Mouse (Mus musculus) cerebellum, adult 2 months (tissue): ENCODE measurements around the gene Olfr201. TPM values are rescaled to one million over a fixed set of nuclear protein-coding genes. Genes with fewer than 3 reads are reported as not detected.
"Not testable (repeated sequence)": the region's sequence is repeated elsewhere in the genome, so short reads cannot be mapped to it uniquely, and the experiment has no call there.

ENCODE experiments used
- DNase-seq, 2 experiments: peaks; one replicate each; pipeline ENCODE4 v3.0.0; 2021
- H3K27ac ChIP-seq: fragments of 200-500 bp; 2 replicates; pipeline ENCODE4 v1.5.1; 2012; ENCODE audit warnings: low read length, control low read depth, inconsistent platforms; ENCODE audit not compliant: insufficient read depth
- H3K27me3 ChIP-seq: fragments of 200-500 bp; 2 replicates; pipeline ENCODE4 v1.6.1; 2012; ENCODE audit warnings: inconsistent platforms, mild to moderate bottlenecking, low read length, moderate library complexity; ENCODE audit not compliant: control insufficient read depth, insufficient read depth
- H3K4me1 ChIP-seq: fragments of 200-500 bp; 2 replicates; pipeline ENCODE4 v1.6.1; 2011; ENCODE audit warnings: low read length; ENCODE audit not compliant: control insufficient read depth, insufficient read depth
- H3K4me3 ChIP-seq: fragments of 200-500 bp; replicated peaks from 2 replicates; pipeline ENCODE3; 2011; ENCODE audit warnings: mild to moderate bottlenecking, low read depth, low read length, control low read depth; ENCODE audit not compliant: insufficient read depth
- CTCF ChIP-seq: fragments of 200-500 bp; IDR thresholded peaks from 2 replicates; pipeline ENCODE4 v1.5.1; 2011; ENCODE audit warnings: low read depth, mild to moderate bottlenecking, control low read depth, low read length, moderate library complexity, borderline replicate concordance; ENCODE audit not compliant: insufficient read depth
- POLR2A ChIP-seq: fragments of 200-500 bp; IDR thresholded peaks from 2 replicates; pipeline ENCODE4 v1.6.1; 2011; ENCODE audit warnings: low read length, control low read depth, borderline replicate concordance; ENCODE audit not compliant: insufficient read depth
- WGBS: fragments of 180-500 bp; shearing (Covaris S2); methylation state at CpG from one replicate; pipeline ENCODE4 v1.1.7; 2018; 5-methylcytosine and 5-hydroxymethylcytosine counted together
- polyA plus RNA-seq: library from polyadenylated mRNA; depleted of rRNA; stranded (reverse); fragments of >200 nt; gene quantifications from 2 replicates; pipeline ENCODE4 v1.2.3, GENCODE M21; 2012; rRNA removed

Olfr201 gene
- not detected in 2 replicates for polyA plus RNA-seq

DNA sequence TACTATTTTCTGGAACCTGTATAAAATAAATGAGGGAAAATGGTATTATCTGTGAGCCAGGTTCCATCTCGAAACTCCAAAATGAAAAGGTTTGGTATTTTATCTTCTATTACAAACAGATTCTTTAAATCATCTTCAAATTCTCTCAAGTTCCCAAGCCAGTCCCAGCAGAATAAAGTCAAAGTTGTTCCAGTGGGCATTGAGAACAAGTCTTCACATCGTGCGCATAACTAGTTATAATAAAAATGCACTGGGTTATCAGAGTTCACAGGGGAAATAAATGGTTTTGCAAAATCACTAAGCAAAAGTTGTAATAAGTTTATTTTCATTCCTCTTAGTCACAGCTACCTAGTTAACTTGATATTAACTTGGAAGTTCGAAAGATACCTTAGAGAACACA lies at the start of gene Olfr201:
Olfr201 (minus strand) TSS at position 101 of the 400 bp plus-strand sequence.
- WGBS = 87% methylated on average over 4 of the region's 4 CpGs
- H3K4me3 ChIP-seq, H3K27ac ChIP-seq, DNase-seq, H3K27me3 ChIP-seq, H3K4me1 ChIP-seq: not testable (repeated sequence)

DNA sequence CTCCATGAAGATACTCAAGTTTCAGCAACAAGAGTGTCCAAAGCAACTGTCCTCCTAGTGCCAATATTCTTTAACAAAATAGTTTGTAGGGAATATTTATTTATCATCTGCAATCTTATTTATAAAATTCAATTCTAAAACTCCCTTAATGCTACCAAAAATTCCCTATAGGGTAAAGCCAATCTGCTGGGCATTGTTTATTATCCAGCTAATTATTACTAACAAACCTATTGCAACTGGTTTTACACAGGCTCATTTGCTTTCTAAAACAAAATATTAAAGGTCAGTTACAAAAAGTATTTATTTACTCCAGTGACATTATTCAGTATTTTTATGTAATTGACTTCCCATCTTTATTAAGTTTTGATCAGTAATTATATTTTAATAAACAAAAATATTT lies 45.7 kb upstream of the Olfr201 start, which contains the start of gene Olfr204:
Olfr204 (minus strand) TSS at position 101 of the 400 bp plus-strand sequence.
- TF ChIP-seq CTCF (no peak), POLR2A (no peak)
- Histone ChIP-seq H3K27me3 (no peaks in the 10 kb centered on the region), H3K4me3 (no peak within 1 kb of the TSS), H3K4me1 (no peaks in the 10 kb centered on the region), H3K27ac (no peak within 1 kb of the TSS)
- DNase-seq = no peak

DNA sequence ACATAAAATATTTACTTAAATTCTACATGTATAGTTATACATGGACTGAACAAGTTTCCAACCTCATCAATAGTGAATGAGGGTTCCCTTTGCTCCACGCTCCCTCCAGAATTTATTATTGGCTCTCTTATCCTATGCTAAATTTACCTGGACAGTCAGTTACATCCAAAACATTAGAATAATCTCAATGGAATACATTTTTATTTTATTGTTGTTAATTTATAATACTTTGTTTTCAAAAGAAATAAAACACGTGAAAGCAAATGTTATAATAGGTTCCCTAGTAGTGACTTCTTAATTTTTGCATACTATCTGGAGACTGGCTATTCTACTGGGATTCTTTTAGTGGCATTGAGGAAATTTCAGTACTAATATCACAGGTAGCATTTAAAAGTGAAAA lies 26.1 kb upstream of the Olfr201 start, which contains the start of gene Olfr203:
Olfr203 (plus strand) TSS at position 301 of the 400 bp plus-strand sequence.
- Histone ChIP-seq H3K4me3 (no peak within 1 kb of the TSS), H3K27ac (no peak within 1 kb of the TSS), H3K4me1 (no peaks in the 10 kb centered on the region), H3K27me3 (no peaks in the 10 kb centered on the region)
- TF ChIP-seq POLR2A (no peak), CTCF (no peak)
- WGBS = 93% methylated on average over 2 of the region's 2 CpGs
- no peak for DNase-seq

DNA sequence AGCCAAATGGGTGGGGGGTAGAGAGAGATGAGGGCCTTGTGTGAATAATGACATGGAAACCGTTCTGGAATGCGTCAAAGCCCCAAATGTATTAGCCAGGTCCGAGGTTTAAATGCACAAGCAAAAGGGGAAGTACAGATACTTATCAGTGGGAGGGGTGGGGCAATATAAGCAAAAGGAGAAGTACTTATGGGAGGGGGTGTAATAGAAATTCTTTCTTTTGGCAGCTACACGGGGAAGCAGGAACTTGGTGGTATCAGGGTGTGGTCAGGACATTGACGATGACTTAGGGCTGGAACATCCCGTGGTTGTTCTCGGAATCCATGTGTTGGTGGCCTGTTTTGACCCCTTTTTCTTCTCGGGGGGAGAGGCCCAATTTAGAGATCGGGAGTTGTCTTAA lies 15.1 kb upstream of the Olfr201 start:
- not testable (repeated sequence) for H3K4me3 ChIP-seq, H3K27ac ChIP-seq, H3K4me1 ChIP-seq, DNase-seq, H3K27me3 ChIP-seq
- WGBS = 78% methylated on average over 9 of the region's 9 CpGs

DNA sequence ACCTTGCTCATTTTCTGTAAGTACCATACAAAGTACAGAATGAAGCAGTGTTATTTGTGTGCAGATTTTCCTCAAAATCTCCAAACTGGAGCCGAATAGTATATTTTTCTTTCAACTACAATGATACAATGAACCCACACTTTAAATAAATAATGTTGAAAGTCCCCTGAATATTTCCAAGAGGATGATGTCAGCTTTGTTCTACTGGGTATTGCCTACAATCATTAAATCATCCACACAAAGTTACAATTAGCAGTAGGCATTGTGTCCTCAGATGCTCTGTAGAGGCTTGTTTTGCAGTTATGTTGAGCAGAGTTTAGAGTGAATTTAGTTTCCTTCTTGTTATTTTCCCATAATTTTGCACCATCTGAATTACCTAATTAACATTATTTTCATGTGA lies 14.3 kb upstream of the Olfr201 start, which contains the start of gene Olfr202:
Olfr202 (minus strand) TSS at position 101 of the 400 bp plus-strand sequence.
- 87% methylated on average over 1 of the region's 1 CpGs for WGBS
- Histone ChIP-seq H3K4me3 (no peak within 1 kb of the TSS), H3K4me1 (no peaks in the 10 kb centered on the region), H3K27ac (no peak within 1 kb of the TSS), H3K27me3 (no peaks in the 10 kb centered on the region)
- TF ChIP-seq CTCF = no peak
- TF ChIP-seq POLR2A = no peak
- no peak for DNase-seq

DNA sequence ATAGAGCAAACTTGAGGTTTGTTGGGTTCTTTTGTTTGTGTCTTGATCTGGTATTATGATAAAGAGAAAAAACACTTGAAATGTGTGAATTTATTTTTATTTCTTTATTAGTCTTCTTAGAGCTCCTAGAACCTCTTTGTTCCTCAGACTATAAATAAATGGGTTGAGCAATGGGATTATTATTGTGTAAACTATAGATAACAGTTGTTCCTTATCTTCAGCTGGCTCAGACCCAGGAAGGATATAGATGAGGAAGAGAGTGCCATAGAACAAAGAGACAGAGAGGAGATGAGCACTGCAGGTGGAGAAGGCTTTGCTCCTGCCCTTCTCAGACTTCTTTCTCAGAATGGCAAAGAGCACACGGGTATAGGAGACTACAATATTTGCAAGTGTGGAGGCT lies 11.0 kb upstream of the Olfr201 start:
- 59% methylated on average over 1 of the region's 1 CpGs for WGBS
- H3K27me3 ChIP-seq = no peaks in the 10 kb centered on the region
- no peak for TF ChIP-seq POLR2A
- no peak for TF ChIP-seq CTCF

DNA sequence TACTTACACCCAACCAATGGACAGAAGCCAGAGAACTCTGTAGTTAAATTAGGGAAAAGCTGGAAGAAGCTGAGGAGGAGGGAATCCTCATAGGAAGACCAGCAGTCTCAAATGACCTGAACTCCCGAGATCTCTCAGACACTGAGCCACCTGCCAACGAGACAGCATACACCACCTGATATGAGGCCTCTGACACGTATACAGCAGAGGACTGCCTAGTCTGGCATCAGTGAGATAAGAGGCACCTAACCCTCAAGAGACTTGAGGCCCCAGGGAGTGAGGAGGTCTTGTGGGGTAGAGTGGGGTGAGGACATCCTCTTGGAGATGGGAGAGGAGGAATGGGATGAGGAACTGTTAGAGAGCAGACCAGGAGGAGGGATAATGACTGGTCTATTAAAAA lies 8.1 kb upstream of the Olfr201 start:
- no peaks in the 10 kb centered on the region for H3K4me1 ChIP-seq
- no peak overlapping the region for H3K4me3 ChIP-seq
- TF ChIP-seq CTCF (no peak), POLR2A (no peak)
- no peak for DNase-seq
- no peak overlapping the region for H3K27ac ChIP-seq
- 69% methylated on average over 3 of the region's 3 CpGs for WGBS
- H3K27me3 ChIP-seq = no peaks in the 10 kb centered on the region

More for the DNA sequence above, 11.0 kb upstream of the Olfr201 start:
- no peaks in the 10 kb centered on the region for H3K4me1 ChIP-seq
- H3K4me3 ChIP-seq = no peak overlapping the region
- DNase-seq = no peak
- no peak overlapping the region for H3K27ac ChIP-seq

DNA sequence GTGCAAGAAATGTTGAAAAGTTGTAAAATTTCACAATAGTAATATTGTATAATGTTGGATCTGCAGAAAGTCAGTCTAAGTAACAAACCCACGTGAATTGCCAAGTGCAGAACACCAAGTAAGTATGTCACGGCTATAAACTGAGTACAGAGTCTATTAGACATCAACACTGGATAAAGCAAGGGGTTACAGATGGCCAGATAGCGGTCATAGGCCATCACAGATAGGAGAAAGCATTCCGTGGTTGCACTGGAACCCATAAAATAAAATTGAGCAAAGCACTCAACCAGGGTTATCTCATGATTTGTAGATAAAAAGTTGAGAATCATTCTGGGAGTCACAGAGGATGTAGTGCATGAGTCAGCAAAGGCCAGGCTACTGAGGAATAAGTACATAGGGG lies 3.3 kb downstream of the Olfr201 start:
- DNase-seq, H3K4me1 ChIP-seq, H3K4me3 ChIP-seq, H3K27me3 ChIP-seq, H3K27ac ChIP-seq: not testable (repeated sequence)
- WGBS = 74% methylated on average over 4 of the region's 4 CpGs

DNA sequence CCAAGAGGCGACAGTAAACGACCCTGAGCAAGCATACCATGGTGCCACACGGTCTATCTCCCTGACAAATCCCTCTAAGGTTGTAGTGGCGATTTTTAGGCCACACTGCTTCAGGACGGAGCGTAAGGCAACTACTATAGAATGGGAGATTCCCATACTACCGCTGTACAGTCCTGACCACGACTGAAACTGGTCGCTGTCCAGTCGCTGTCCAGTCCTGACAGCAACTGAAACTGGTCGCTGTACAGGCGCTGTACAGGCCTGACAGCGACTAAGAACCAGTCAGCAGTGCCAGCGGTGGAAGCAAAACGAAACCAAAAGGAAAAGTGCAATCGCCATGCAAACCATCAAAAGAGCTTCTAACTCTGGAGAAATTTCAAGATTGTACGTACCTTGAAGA lies 22.7 kb downstream of the Olfr201 start:
- 88% methylated on average over 17 of the region's 17 CpGs for WGBS
- Histone ChIP-seq H3K27ac (no peak overlapping the region), H3K4me3 (no peak overlapping the region), H3K4me1 (no peaks in the 10 kb centered on the region), H3K27me3 (no peaks in the 10 kb centered on the region)
- no peak for TF ChIP-seq POLR2A
- TF ChIP-seq CTCF = no peak
- no peak for DNase-seq

DNA sequence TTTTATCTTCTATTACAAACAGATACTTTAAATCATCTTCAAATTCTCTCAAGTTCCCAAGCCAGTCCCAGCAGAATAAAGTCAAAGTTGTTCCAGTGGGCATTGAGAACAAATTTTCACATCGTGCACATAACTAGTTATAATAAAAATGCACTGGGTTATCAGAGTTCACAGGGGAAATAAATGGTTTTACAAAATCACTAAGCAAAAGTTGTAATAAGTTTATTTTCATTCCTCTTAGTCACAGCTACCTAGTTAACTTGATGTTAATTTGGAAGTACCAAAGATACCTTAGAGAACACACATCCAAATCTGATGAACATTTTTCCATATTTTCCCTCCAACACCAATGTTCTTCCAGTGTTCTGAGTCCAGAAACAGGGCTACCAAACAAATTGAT lies 52.8 kb downstream of the Olfr201 start, which contains the start of gene Olfr199:
Olfr199 (minus strand) TSS at position 101 of the 400 bp plus-strand sequence.
- H3K27ac ChIP-seq, DNase-seq, H3K27me3 ChIP-seq, H3K4me1 ChIP-seq, H3K4me3 ChIP-seq: not testable (repeated sequence)
- 93% methylated on average over 1 of the region's 1 CpGs for WGBS

DNA sequence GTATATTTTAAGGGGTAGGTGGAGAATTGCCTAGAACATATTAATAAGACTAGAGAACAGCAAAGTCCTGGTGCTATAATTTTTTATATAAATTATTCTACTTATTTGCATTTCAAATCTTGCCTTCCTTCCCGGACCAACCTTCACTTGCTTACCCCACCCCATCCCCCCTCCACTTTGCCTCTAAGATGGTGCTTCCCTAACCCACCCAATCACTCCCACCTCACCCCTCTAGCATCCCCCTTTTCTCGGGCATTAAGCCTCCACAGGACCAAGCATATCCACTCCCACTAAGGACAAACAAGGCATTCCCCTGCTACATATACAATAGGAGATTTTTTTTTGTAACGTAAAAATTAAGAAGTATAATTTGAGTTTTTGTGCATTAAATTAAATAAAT lies 54.6 kb downstream of the Olfr201 start:
- not testable (repeated sequence) for H3K4me1 ChIP-seq, H3K27me3 ChIP-seq, H3K27ac ChIP-seq, H3K4me3 ChIP-seq, DNase-seq
- 67% methylated on average over 3 of the region's 3 CpGs for WGBS
